Mouse (Mus musculus) embryonic fibroblast, embryonic 13.5 days (primary cell): ENCODE results near the gene Lmtk2.

ENCODE experiments used
- CTCF ChIP-seq: IDR thresholded peaks from 2 replicates; pipeline ENCODE4 v1.5.1; 2011; ENCODE audit warnings: mild to moderate bottlenecking, control low read depth, low read length, moderate library complexity, borderline replicate concordance; ENCODE audit not compliant: insufficient read depth
- POLR2A ChIP-seq: IDR thresholded peaks from 2 replicates; pipeline ENCODE4 v1.6.1; 2011; ENCODE audit warnings: low read depth, mild to moderate bottlenecking, control low read depth, low read length, moderate library complexity

- TF ChIP-seq POLR2A, result no peak
- TF ChIP-seq CTCF, result no peak
Measured at GRCm38 (mm10) chr5:144206069-144206468, 105.8 kb downstream of the Lmtk2 start.
